Mouse (Mus musculus) olfactory bulb, adult 2 months (tissue): ENCODE measurements around the gene Coq4. TPM values are rescaled to one million over a fixed set of nuclear protein-coding genes. Genes with fewer than 3 reads are reported as not detected.

Experiments
- H3K27ac ChIP-seq: fragments of 200-500 bp; 2 replicates; pipeline ENCODE4 v1.5.1; 2012; ENCODE audit warnings: low read depth, low read length; ENCODE audit not compliant: insufficient read depth
- H3K4me1 ChIP-seq: fragments of 200-500 bp; 2 replicates; pipeline ENCODE4 v1.6.1; 2012; ENCODE audit warnings: low read length; ENCODE audit not compliant: control insufficient read depth, insufficient read depth
- H3K4me3 ChIP-seq: fragments of 200-500 bp; 2 replicates; pipeline ENCODE4 v1.5.1; 2012; ENCODE audit warnings: mild to moderate bottlenecking, low read depth, low read length, moderate library complexity; ENCODE audit not compliant: insufficient read depth
- CTCF ChIP-seq: fragments of 200-500 bp; IDR thresholded peaks from 2 replicates; pipeline ENCODE4 v1.5.1; 2012; ENCODE audit warnings: low read depth, mild to moderate bottlenecking, low read length, moderate library complexity; ENCODE audit not compliant: insufficient read depth
- POLR2A ChIP-seq: fragments of 200-500 bp; IDR thresholded peaks from 2 replicates; pipeline ENCODE4 v1.6.1; 2012; ENCODE audit warnings: mild to moderate bottlenecking, low read depth, low read length, moderate library complexity; ENCODE audit not compliant: insufficient read depth
- WGBS: fragments of 180-500 bp; shearing (Covaris S2); methylation state at CpG from one replicate; pipeline ENCODE4 v1.1.7; 2018; 5-methylcytosine and 5-hydroxymethylcytosine counted together
- polyA plus RNA-seq: library from polyadenylated mRNA; stranded (reverse); fragments of >200 nt; gene quantifications from 2 replicates; pipeline ENCODE4 v1.2.4, GENCODE M21; 2012; ENCODE audit warnings: low replicate concordance; ENCODE audit not compliant: missing spikeins, insufficient read depth, insufficient read length

Gene Coq4
- polyA plus RNA-seq, 1 experiment: not detected

DNA sequence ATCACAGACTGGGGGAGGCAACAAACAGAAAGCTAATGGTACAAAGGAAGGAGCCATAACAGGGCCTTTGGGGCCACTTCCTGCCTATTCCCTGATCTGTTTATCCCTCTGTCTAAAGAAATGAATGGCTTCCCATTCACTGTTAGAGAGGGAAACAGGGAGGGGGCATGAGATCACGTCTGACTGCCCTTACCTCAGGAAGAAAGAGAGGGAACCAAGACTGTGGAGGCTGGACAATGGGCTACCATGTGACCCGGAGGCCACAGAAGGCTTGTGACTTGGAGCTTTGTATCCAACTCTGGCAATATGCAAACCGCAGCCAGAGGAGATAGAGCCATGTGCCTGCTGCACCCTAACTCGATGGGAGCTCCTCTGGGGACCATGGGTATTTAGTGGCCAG is 3.0 kb upstream of the Coq4 start:
- 35% methylated on average over 4 of the region's 4 CpGs for WGBS
- Histone ChIP-seq H3K4me1 (peaks cover 3% of the 10 kb centered on the region; the same call in 1 of the 2 replicates), H3K4me3 (no peak overlapping the region), H3K27ac (no peak overlapping the region)
- TF ChIP-seq POLR2A: no peak
- TF ChIP-seq CTCF: no peak

DNA sequence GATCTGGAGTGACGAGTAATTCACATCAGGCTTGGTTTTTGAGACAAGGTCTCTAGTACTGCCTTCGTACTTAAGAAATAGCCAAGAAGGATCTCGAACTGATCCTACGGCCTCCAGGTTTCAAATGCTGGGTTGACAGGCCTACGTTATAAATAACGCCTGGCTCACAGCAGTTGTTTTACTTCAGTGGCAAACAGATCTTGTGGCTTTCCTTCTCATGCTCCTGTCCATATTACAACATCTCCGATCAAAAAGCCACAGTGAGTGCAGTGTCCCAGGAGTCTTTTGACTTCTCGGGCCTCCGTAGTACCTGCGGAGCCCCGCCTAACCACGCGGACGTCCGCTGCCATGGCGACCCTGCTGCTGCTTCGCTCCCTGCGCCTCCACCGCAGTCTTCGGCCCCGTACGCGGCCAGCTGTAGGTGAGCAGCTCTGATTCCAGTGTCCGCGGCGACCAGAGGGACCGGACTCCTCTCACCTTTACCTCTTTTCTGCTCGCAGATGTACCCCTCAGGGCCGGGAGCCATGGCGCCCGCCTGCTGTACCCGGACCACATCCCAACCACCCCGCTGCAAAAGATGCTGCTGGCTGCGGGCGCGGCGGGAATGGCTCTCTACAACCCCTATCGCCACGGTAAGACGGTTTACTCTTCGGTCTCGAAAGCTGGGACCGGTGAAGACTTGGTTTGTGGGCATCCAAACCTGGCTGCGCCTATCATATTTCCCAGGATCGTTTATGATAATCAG is 816 bp downstream of the Coq4 start, which contains the start of gene Trub2:
Gene Trub2 (minus strand): TSS at position 566 of the 745 bp plus-strand sequence.
- H3K27ac ChIP-seq: peak within 1 kb of the TSS; percentile 57
- peaks cover 3% of the 10 kb centered on the region; the same call in 1 of the 2 replicates for H3K4me1 ChIP-seq
- peak within 1 kb of the TSS; percentile 76 for H3K4me3 ChIP-seq
- under 1% methylated on average over 45 of the region's 45 CpGs for WGBS
- TF ChIP-seq POLR2A (peak; percentile 53), CTCF (no peak)

DNA sequence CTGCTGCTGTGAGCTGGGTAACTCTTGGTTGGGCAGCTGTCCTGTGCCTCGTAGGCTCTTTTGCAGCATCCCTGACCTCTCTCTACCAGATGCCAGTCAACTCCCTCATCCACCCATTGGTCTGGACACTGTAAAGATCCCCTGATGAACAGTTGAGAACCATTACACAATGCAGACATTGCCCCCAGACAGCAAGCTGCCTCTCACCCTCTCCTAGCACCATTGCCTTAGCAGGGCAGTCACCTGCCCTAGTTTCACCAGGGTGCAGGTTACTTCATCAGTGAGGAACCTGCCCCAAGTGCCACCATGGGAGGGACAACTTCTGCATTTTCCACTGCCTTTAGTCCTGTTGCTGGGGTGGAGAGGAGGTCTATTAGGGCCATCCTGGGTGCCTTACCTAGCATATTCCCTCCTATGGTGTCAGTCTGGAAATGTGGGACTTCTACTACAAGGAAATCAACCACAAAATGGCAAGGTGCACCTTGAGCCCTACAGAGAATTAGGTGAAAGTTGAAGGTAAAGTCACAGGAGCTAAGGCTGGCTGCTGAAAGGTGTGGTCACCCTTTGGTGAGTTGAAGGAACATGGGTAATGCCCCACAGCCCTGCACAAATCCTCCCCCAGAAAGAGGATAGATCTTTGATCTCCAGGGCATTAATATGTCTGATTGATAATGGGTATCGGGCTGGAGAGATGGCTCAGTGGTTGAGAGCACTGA is 5.6 kb downstream of the Coq4 start:
- TF ChIP-seq POLR2A: no peak
- TF ChIP-seq CTCF: no peak
- 96% methylated on average over 2 of the region's 2 CpGs for WGBS
- no peak overlapping the region for H3K27ac ChIP-seq

DNA sequence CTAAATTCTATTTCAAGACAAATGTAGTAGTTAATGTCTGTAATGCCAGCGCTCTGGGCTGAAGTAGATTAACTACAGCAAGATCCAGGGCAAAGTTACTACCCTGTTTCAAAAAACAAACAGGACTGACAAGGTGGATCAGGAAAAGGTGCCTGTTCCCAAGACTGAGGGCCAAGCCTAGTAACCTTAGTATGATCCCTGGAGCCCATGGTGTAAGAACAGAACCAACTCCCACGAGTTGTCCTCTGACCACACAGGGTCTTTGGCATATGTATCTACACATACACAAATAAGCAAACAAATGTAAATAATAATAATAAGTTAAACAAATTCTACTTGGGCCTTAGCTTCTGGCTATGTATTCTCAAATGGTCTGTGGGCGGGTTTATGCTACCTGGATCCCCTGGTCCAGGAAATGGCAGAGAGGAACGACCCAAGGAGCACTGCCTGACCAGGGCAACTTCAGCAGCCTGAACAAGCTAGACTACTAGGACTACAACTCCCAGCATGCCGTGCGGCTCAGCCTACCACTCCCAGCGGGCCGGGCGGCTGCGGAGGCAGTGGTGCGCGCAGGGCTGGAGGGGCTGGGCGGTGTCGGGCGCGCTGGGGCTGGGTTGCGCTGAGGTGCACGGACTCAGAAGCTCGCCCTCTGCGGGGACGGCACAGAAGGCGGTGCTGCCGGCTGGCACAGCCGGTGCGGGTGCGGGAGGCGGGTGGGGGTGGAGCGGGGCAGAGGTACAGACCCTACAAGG is 15.0 kb downstream of the Coq4 start, which contains the start of gene Slc27a4:
Gene Slc27a4 (plus strand): TSS at position 560 of the 752 bp plus-strand sequence.
- H3K27ac ChIP-seq: peak within 1 kb of the TSS; percentile 58
- H3K4me1 ChIP-seq: peaks cover 11% of the 10 kb centered on the region

More for the DNA sequence above, 5.6 kb downstream of the Coq4 start:
- Histone ChIP-seq H3K4me3 (no peak overlapping the region), H3K4me1 (no peaks in the 10 kb centered on the region)

DNA sequence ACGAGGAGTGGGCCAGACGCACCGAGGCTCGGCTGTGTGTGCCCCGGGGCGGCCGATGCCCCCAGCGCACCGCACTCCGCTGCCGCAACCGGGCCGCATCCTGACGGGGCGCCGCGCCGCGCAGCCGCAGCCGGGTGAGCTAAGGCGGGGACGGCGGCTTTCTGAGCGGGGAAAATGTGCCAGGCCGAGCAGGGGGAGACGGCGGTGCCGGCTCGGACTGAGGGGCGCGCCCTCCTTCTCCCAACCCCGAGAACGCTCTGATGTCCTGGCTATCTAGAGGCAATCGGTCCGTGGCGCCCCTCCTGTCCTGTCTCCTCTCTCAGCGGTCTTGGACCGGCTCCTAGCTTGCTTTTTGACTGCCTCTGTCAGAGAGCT is 15.5 kb downstream of the Coq4 start:
- peaks cover 11% of the 10 kb centered on the region for H3K4me1 ChIP-seq
- H3K27ac ChIP-seq: peak overlapping the region; percentile 58
- 0% methylated on average over 38 of the region's 39 CpGs for WGBS
- H3K4me3 ChIP-seq: peak overlapping the region; percentile 95
- TF ChIP-seq POLR2A (no peak), CTCF (no peak)

More for the DNA sequence above, 15.0 kb downstream of the Coq4 start, which contains the start of gene Slc27a4:
- H3K4me3 ChIP-seq: peak within 1 kb of the TSS; percentile 95
- 4% methylated on average over 26 of the region's 28 CpGs for WGBS
- TF ChIP-seq POLR2A (peak; percentile 90), CTCF (no peak)

DNA sequence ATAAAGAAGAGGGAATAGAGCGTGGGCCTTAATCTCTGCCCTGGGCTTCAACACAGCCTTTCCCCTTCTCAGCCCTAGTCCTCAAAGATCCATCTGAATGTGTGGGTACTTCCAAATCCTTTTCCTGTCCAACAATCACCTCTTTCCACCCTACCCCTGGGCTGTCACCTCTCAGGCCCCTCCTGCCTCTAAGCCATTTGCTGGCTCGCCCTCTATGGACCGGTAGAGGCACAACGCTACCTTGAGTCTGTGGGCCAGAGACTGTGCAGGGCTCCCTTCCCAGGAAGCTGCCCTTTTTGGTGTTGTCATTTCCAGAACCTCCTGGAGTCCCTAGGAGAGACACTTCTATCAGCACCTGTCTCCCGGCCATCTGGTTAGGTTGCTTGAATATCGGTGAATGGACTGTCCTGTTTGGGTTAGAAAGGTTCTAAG is 16.1 kb downstream of the Coq4 start:
- Histone ChIP-seq H3K4me1 (peaks cover 11% of the 10 kb centered on the region), H3K4me3 (peak overlapping the region; percentile 95), H3K27ac (peak overlapping the region; percentile 58; the same call in 1 of the 2 replicates)
- WGBS: 15% methylated on average over 6 of the region's 6 CpGs
- TF ChIP-seq POLR2A: no peak
- TF ChIP-seq CTCF: no peak

DNA sequence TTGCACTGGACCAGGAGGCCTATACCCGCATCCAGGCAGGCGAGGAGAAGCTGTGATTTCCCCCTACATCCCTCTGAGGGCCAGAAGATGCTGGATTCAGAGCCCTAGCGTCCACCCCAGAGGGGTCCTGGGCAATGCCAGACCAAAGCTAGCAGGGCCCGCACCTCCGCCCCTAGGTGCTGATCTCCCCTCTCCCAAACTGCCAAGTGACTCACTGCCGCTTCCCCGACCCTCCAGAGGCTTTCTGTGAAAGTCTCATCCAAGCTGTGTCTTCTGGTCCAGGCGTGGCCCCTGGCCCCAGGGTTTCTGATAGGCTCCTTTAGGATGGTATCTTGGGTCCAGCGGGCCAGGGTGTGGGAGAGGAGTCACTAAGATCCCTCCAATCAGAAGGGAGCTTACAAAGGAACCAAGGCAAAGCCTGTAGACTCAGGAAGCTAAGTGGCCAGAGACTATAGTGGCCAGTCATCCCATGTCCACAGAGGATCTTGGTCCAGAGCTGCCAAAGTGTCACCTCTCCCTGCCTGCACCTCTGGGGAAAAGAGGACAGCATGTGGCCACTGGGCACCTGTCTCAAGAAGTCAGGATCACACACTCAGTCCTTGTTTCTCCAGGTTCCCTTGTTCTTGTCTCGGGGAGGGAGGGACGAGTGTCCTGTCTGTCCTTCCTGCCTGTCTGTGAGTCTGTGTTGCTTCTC is 28.5 kb downstream of the Coq4 start:
- TF ChIP-seq CTCF: no peak
- TF ChIP-seq POLR2A: no peak
- Histone ChIP-seq H3K4me3 (no peak overlapping the region), H3K27ac (no peak overlapping the region), H3K4me1 (peaks cover 10% of the 10 kb centered on the region)
- 82% methylated on average over 11 of the region's 11 CpGs for WGBS
